22 mouse cellular contexts compared by ENCODE assay signal in the genomic region with DNA sequence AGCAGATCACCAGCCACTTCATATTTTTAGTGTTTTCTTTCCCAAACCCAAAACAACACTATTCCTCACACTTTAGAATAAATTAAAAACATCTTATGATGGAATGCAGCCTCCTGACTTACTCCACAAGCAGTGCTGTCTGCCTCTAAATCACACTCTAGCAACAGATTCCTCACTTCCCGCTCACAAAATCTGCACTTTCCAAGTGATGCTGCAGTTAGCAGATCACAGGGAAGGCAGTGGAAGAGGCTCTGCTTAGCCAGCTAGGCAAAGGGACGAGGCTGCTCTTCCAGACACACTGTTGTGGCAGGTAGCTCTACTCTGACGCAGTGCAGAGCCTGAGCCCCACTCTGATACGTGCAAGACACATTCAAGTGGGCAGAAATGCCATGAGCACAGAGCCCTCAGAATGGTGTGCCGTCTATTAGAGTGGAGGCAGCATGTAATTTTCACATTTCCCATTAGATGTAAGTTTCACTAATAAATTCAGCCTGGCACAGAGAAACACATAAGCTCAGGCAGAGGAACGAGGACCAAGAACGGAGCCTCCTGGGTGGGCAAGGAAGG.
DNase-seq lines count a peak whose midpoint lies in the region; ATAC-seq lines count a peak whose summit lies in the region.
"Had no signal": no experiment of that assay in that cellular context is flagged by ENCODE, and none has a peak within 500 bp of the region (broad histone marks: within the 10 kb centered on the region; RNA-seq: fewer than 3 reads in every experiment).

No protein-coding gene starts in this region.

- H3K4me3 ChIP-seq in forebrain, embryonic 16.5 days (replicated peaks; ENCODE audit: low read length): no peak overlapping the region
- no peak overlapping the region for H3K4me3 ChIP-seq in forebrain, embryonic 10.5 days
- H3K4me3 ChIP-seq: erythroblast, embryonic 14.5 days; heart, embryonic 15.5 days; limb, embryonic 15.5 days; liver, embryonic 15.5 days; megakaryocyte, embryonic 14.5 days; neural tube, embryonic 13.5 days had no signal

- H3K9me3 ChIP-seq in forebrain, embryonic 16.5 days (ENCODE audit: control insufficient read depth, low read length): no peaks in the 10 kb centered on the region
- H3K9me3 ChIP-seq in forebrain, embryonic 10.5 days: no peaks in the 10 kb centered on the region
- H3K9me3 ChIP-seq: heart, embryonic 15.5 days; limb, embryonic 15.5 days; liver, embryonic 15.5 days; megakaryocyte, embryonic 14.5 days; neural tube, embryonic 13.5 days had no signal

- intact Hi-C loops in left cerebral cortex, postnatal 14 days (cut with DNase I): no loop called here

- DNase-seq in forebrain, embryonic 10.5 days (ENCODE audit: extremely low spot score, low spot score): no peak
- DNase-seq in left cerebral cortex, postnatal 14 days (ENCODE audit: low spot score in 2 of 2): peak; percentile 20 to 25
- DNase-seq in left cerebral cortex, adult 11 months (ENCODE audit: low spot score): no peak
- peak; percentile 42 for DNase-seq in brain, adult 2 months (ENCODE audit: low read depth, low spot score)
- DNase-seq in right cerebral cortex, postnatal 25 days: peak; percentile 11
- DNase-seq: adrenal gland, postnatal 36 days; cerebellum, adult 2 months; cerebellum, postnatal 36 days; lung, postnatal 10 days; midbrain, embryonic 14.5 days; thymus, postnatal 4 days had no signal

- ATAC-seq in forebrain, embryonic 16.5 days: peak; percentile 49; the same call in 1 of the 2 replicates
- no peak for ATAC-seq in erythroblast, adult 5-6 weeks (replicated peaks; ENCODE audit: low FRiP score, poor library complexity, severe bottlenecking)
- ATAC-seq: hindbrain, embryonic 16.5 days; intestine, postnatal 0 days had no signal

- no peaks in the 10 kb centered on the region for H3K4me1 ChIP-seq in forebrain, embryonic 16.5 days (replicated peaks; ENCODE audit: control insufficient read depth, insufficient read depth, low read length)
- H3K4me1 ChIP-seq in forebrain, embryonic 10.5 days: no peaks in the 10 kb centered on the region
- H3K4me1 ChIP-seq: heart, embryonic 15.5 days; limb, embryonic 15.5 days; liver, embryonic 15.5 days; neural tube, embryonic 13.5 days had no signal

- WGBS in forebrain, embryonic 16.5 days: 74% methylated on average over 7 of the region's 7 CpGs
- 88% methylated on average over 7 of the region's 7 CpGs for WGBS in forebrain, embryonic 10.5 days

- no peaks in the 10 kb centered on the region for H3K36me3 ChIP-seq in forebrain, embryonic 16.5 days (ENCODE audit: control insufficient read depth, insufficient read depth)
- H3K36me3 ChIP-seq in forebrain, embryonic 10.5 days (replicated peaks): no peaks in the 10 kb centered on the region
- H3K36me3 ChIP-seq: heart, embryonic 15.5 days; limb, embryonic 15.5 days; liver, embryonic 15.5 days; neural tube, embryonic 13.5 days had no signal

- no peak overlapping the region for H3K9ac ChIP-seq in forebrain, embryonic 16.5 days (replicated peaks; ENCODE audit: low read depth, low read length)
- H3K9ac ChIP-seq: heart, embryonic 15.5 days; limb, embryonic 15.5 days; liver, embryonic 15.5 days; neural tube, embryonic 13.5 days had no signal

- peak overlapping the region; percentile 53 for H3K27ac ChIP-seq in forebrain, embryonic 16.5 days (ENCODE audit: low read length)
- no peak overlapping the region for H3K27ac ChIP-seq in forebrain, embryonic 10.5 days
- H3K27ac ChIP-seq: heart, embryonic 15.5 days; limb, embryonic 15.5 days; liver, embryonic 15.5 days; neural tube, embryonic 13.5 days had no signal

- no peak overlapping the region for H3K4me2 ChIP-seq in forebrain, embryonic 16.5 days (ENCODE audit: low read length)
- H3K4me2 ChIP-seq: heart, embryonic 15.5 days; limb, embryonic 15.5 days; liver, embryonic 15.5 days; neural tube, embryonic 13.5 days had no signal

- no peaks in the 10 kb centered on the region for H3K27me3 ChIP-seq in forebrain, embryonic 16.5 days (replicated peaks; ENCODE audit: control insufficient read depth, insufficient read depth, low read length)
- H3K27me3 ChIP-seq in forebrain, embryonic 10.5 days (ENCODE audit: poor library complexity, severe bottlenecking): no peaks in the 10 kb centered on the region
- H3K27me3 ChIP-seq: CH12.LX; heart, embryonic 15.5 days; limb, embryonic 15.5 days; liver, embryonic 15.5 days; neural tube, embryonic 13.5 days had no signal

Comparison
In these comparisons a context has a peak if more than half of its experiments do, and no peak if none do; other contexts are left out.
1. DNase-seq: peak in left cerebral cortex, postnatal 14 days (2 of 2), brain, adult 2 months (single experiment) and right cerebral cortex, postnatal 25 days (single experiment); none in forebrain, embryonic 10.5 days (single experiment) and left cerebral cortex, adult 11 months (single experiment).